Mouse (Mus musculus) ES-E14 (cell line): ENCODE measurements around the gene Satb1.

Source experiments
- CHD2 ChIP-seq: IDR thresholded peaks from 2 replicates; pipeline ENCODE4 v1.6.1; 2014; ENCODE audit warnings: mild to moderate bottlenecking, low read depth, low read length, inconsistent platforms
- ZC3H11A ChIP-seq: IDR thresholded peaks from 2 replicates; pipeline ENCODE4 v1.6.1; 2012; ENCODE audit warnings: low read depth, mild to moderate bottlenecking, inconsistent platforms, low read length, borderline replicate concordance

GRCm38 (mm10) chr17:51814301-51814700 is 18.8 kb downstream of the Satb1 start:
- no peak for TF ChIP-seq CHD2
- no peak for TF ChIP-seq ZC3H11A
